Mouse (Mus musculus): ENCODE data around the gene Coq6.

The Coq6 gene

GRCm38 (mm10) chr12:84361555-84362489 is at the start of gene Coq6, which contains the start of gene Fam161b:
Gene Coq6, plus strand, starts transcription at chr12:84361657.
Gene Fam161b, minus strand, starts transcription at chr12:84361833.
- peak; percentile 98 for DNase-seq (ENCODE audit: low read depth)

- no peak for DNase-seq (ENCODE audit: low read depth)
These were observed 45.5 kb upstream of the Coq6 start for GRCm38 (mm10) chr12:84316006-84316405.

- peak; percentile 71 for DNase-seq (ENCODE audit: low read depth)
These were observed 44.5 kb upstream of the Coq6 start, which contains the start of gene Zfp410 for GRCm38 (mm10) chr12:84316721-84317621. Gene Zfp410, plus strand, starts transcription at chr12:84316852.

- no peak for DNase-seq (ENCODE audit: low read depth)
These were observed 34.3 kb upstream of the Coq6 start for GRCm38 (mm10) chr12:84327111-84327512.

GRCm38 (mm10) chr12:84336963-84337625 is 24.4 kb upstream of the Coq6 start:
- DNase-seq (ENCODE audit: low read depth): no peak

GRCm38 (mm10) chr12:84347192-84347591 is 14.3 kb upstream of the Coq6 start:
- DNase-seq (ENCODE audit: low read depth): no peak

- DNase-seq (ENCODE audit: low read depth): peak; percentile 58
These were observed 2.8 kb upstream of the Coq6 start for GRCm38 (mm10) chr12:84358699-84359098.

GRCm38 (mm10) chr12:84362872-84363271 is 1.4 kb downstream of the Coq6 start:
- DNase-seq (ENCODE audit: low read depth): no peak

GRCm38 (mm10) chr12:84364291-84364690 is 2.8 kb downstream of the Coq6 start:
- DNase-seq (ENCODE audit: low read depth): no peak

GRCm38 (mm10) chr12:84365137-84365536 is 3.7 kb downstream of the Coq6 start:
- DNase-seq (ENCODE audit: low read depth): no peak

- DNase-seq (ENCODE audit: low read depth): no peak
These were observed 5.5 kb downstream of the Coq6 start for GRCm38 (mm10) chr12:84366971-84367370.

GRCm38 (mm10) chr12:84371647-84372046 is 10.2 kb downstream of the Coq6 start:
- no peak for DNase-seq (ENCODE audit: low read depth)

GRCm38 (mm10) chr12:84373831-84374481 is 12.5 kb downstream of the Coq6 start:
- DNase-seq (ENCODE audit: low read depth): no peak

GRCm38 (mm10) chr12:84382369-84382768 is 20.9 kb downstream of the Coq6 start:
- DNase-seq (ENCODE audit: low read depth): no peak

GRCm38 (mm10) chr12:84384644-84385081 is 23.2 kb downstream of the Coq6 start:
- DNase-seq (ENCODE audit: low read depth): no peak

- DNase-seq (ENCODE audit: low read depth): no peak
These were observed 24.0 kb downstream of the Coq6 start for GRCm38 (mm10) chr12:84385408-84385807.

- no peak for DNase-seq (ENCODE audit: low read depth)
These were observed 26.6 kb downstream of the Coq6 start for GRCm38 (mm10) chr12:84388097-84388496.

- no peak for DNase-seq (ENCODE audit: low read depth)
These were observed 27.4 kb downstream of the Coq6 start for GRCm38 (mm10) chr12:84388774-84389400.

- DNase-seq (ENCODE audit: low read depth): no peak
These were observed 28.9 kb downstream of the Coq6 start for GRCm38 (mm10) chr12:84390336-84390735.

- no peak for DNase-seq (ENCODE audit: low read depth)
These were observed 31.2 kb downstream of the Coq6 start for GRCm38 (mm10) chr12:84392681-84393080.

GRCm38 (mm10) chr12:84393847-84394246 is 32.4 kb downstream of the Coq6 start:
- DNase-seq (ENCODE audit: low read depth): no peak

Measured in c-Kit-positive CD71-positive TER-119-negative erythroid progenitor cells, embryonic 14.5 days (primary cell).